Mouse (Mus musculus) large intestine, adult 2 months (tissue): ENCODE data around the gene Dlx6. TPM values are rescaled to one million over a fixed set of nuclear protein-coding genes. Genes with fewer than 3 reads are reported as not detected.
A peak's percentile ranks its signal among the peaks of the same experiment; 100 is the strongest.

Experiments used
- DNase-seq: peaks from one replicate; pipeline ENCODE4 v3.0.0-alpha.2; 2012; ENCODE audit warnings: low read depth, low spot score
- WGBS: fragments of 180-500 bp; shearing (Covaris S2); methylation state at CpG from one replicate; pipeline ENCODE4 v1.1.7; 2018; 5-methylcytosine and 5-hydroxymethylcytosine counted together
- polyA plus RNA-seq: library from polyadenylated mRNA; depleted of rRNA; stranded (reverse); fragments of >200 nt; gene quantifications from 2 replicates; pipeline ENCODE4 v1.2.3, GENCODE M21; 2012

The Dlx6 gene
- polyA plus RNA-seq, 1 experiment, result not detected

DNA sequence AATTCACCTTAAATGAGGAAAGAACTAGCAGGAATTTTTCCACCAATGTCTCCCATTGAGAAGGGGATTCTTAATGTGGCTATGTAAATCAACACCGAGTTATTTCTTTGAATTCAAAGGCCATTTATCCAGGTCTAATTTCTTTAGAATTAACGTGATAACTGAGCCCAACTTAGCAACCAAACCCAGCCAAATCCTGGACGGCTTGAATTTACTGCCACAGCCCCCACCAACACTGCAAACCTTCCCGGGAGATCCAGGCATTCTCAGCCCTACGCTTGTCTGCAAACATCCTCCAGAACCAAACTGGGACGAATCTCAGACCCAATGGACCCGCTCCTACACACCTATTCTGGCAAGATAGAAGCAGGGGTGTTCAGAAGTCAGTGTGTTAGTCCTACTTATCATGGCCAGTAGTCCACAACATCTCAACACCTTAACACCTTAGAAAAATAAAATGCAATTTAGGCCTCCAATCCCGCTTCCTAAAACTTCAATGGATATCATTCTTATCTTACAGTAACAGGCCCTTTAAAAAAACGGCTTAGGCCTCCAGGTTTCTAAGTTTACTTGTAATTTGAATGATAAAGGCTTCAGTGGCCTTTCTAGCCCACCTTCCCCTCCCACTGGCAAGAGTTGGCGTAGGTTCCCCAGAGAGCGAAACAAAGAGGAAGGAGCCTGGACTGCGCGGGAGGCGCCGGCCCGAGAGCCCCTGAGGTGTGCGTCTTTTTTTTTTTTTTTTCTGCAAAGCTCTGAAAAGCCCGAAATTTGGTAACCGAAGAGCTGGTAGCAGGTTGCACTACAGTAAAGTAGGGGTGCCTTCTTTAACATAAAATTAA is 3.8 kb upstream of the Dlx6 start:
- 7% methylated on average over 19 of the region's 19 CpGs for WGBS
- no peak for DNase-seq

GRCm38 (mm10) chr6:6859950-6860410 is 3.2 kb upstream of the Dlx6 start:
- 3% methylated on average over 21 of the region's 21 CpGs for WGBS
- DNase-seq, result no peak

GRCm38 (mm10) chr6:6860411-6861085 is 2.6 kb upstream of the Dlx6 start:
- WGBS, result 2% methylated on average over 33 of the region's 33 CpGs
- DNase-seq, result no peak

GRCm38 (mm10) chr6:6861086-6861797 is 1.9 kb upstream of the Dlx6 start:
- DNase-seq, result no peak
- WGBS, result 5% methylated on average over 21 of the region's 21 CpGs

GRCm38 (mm10) chr6:6861798-6862428 is 1.2 kb upstream of the Dlx6 start:
- no peak for DNase-seq
- 7% methylated on average over 11 of the region's 11 CpGs for WGBS

- peak; percentile 10 for DNase-seq
- 3% methylated on average over 23 of the region's 23 CpGs for WGBS
Observed at GRCm38 (mm10) chr6:6862611-6863010, 523 bp upstream of the Dlx6 start.

GRCm38 (mm10) chr6:6863955-6864354 is 821 bp downstream of the Dlx6 start:
- DNase-seq, result no peak
- 4% methylated on average over 21 of the region's 21 CpGs for WGBS

DNA sequence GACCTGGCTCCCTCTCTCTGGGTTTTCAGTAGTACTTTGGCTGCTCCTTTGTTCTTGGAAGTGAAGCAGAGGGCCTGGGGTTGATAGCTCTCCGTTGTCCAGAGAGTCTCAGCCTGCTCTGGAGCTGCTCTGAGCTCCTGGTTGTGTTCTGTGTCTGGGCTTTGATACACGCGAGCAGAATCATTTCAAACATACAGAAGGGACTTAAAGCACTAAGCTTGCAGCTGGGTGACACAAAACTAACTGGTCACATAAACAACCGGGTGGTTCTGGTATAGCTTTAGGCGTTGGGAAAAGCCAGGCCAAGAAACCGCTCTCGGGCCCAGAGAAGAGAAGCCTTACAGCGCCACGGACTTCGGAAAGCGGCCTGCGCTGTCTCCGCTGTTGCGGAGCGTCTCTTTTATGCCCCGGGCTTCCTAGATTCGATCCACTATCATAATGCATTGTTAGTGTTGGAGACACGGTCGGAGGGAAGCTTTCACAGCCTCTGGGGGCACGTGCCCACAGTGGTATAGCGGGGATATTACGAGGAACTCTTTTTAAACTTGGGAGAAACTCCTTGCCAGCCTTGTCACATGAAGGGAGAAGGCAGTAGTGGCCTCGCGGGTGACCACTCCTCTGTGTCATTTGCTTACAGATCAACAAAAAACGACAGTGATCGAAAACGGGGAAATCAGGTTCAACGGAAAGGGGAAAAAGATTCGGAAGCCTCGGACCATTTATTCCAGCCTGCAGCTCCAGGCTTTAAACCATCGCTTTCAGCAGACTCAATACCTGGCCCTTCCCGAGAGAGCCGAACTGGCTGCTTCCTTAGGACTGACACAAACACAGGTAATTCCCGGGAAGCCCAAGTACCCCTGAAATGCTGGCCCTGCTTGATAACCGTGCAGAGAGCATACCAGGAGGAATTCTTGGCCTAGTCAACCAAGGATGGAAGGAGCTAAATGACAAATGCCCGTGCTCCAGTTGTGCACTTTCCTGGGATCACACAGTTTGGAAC is 1.6 kb downstream of the Dlx6 start:
- DNase-seq, result no peak
- 12% methylated on average over 36 of the region's 36 CpGs for WGBS

- WGBS, result 7% methylated on average over 9 of the region's 9 CpGs
- DNase-seq, result no peak
Observed at GRCm38 (mm10) chr6:6867031-6867430, 3.9 kb downstream of the Dlx6 start.

DNA sequence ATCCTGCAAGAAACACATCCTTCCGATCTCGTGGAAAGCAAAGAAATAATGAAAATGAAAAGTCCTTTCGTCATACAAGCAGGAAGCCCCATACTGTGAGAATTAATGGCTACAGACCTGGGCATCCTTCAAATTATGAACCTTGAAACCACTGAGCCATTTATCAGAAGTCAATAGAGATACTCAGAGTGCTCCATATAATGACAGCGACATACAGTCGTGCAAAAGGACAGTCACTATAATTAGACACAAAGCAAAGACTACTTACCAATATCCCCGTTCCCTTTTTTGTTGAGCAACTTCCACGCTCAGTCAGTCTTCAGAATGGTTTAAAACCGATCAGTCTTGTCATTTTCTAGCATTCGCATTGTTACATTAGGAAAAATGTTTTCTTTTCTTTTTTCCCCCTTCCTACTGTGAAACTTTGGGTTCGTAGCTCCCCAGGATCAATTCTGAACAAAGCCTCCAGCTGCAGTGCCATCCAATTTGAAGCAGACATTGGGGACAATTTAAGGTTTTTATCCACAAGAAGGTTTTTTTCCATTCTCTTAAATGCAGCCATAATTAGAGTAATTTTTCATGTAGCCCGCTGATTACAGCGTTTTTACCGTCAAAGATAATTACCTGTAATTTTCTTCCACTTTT is 6.0 kb downstream of the Dlx6 start:
- DNase-seq, result no peak
- 8% methylated on average over 13 of the region's 13 CpGs for WGBS

DNA sequence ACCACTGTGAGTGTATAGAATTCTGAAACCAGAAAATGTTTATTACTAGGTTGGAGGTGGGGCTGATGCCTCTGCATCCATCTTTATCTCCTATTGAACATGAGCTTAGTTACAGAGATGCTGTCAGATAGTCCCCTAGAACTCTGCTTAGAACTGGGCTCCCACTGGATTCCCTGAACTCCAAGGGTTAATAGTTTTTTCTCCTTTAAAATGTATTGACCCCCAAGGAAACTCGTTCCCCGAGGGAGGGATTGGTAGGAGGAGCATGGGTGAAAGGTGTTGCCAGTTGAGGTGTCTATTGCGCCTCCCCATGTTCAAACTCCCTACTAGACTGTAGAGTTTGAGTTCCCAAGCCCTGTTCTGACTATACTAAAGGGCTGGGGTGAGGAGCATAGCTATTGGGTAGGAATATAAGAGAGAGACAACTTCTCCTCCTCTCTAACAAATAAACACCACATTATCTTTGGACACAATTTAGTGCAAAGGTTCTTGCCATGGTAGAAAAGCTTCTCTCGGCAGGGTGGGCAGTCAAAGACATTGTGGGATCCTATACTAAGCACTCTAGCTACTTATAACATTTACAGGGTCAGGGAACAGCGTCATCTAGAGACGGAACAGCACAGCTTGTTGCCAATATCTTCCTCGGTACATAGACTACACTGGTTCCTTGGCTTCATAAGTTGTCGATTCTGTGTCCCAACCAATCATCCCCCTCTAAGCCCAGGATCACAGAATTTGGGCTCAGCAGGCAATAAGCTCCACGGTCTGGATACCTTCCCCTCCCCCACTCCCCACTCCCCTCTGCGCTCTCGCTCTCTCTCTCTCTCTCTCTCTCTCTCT is 7.0 kb downstream of the Dlx6 start:
- no peak for DNase-seq
- WGBS, result 4% methylated on average over 11 of the region's 11 CpGs

DNA sequence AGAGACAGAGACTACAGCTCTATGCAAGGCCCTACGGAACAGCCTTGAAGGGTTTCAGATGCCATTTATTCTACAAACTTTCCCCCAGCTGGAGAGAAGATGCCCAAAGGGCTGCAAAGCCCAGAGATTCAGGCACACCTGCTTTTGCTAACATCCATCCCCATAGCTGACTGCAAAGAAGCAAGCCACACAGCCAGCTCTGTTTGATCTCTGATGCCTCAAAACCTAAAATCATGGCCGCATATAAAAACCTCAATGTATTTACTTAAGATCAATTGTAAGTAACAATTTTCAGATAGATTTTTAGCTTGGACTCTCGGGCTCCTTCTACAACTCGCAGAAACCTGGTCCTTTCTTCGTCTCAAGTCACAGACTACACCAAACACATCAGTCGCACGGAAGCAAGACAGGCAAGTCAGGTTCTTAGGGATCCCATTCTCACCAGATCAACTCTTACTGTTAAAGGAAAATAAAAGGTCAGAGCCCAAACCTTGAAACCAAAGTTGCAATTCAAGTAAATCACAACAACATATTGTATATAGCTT is 7.8 kb downstream of the Dlx6 start:
- DNase-seq, result no peak

GRCm38 (mm10) chr6:6871692-6872091 is 8.6 kb downstream of the Dlx6 start:
- DNase-seq, result no peak
- WGBS, result 8% methylated on average over 5 of the region's 5 CpGs

More for the DNA sequence above, 7.8 kb downstream of the Dlx6 start:
- 4% methylated on average over 7 of the region's 7 CpGs for WGBS

DNA sequence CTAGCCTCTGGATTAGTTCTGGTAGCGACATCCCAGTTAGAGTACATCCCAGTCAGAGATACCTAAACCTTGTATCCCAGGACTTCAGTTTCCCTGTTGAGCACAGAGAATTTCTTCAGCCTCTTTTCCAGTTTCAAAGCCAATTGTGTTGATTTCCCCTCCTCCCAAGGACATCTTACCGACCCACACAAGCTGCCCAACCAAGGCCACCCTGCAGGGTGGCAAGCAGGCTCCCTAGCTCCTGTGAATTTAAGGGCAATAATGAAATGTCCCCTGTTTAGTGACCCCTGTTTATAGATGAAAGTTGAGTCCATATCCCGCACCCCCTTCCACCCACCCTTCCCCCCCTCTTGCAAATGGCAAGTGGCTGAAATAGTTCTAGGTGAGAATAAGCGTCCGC is 9.7 kb downstream of the Dlx6 start:
- DNase-seq, result no peak
- WGBS, result 5% methylated on average over 5 of the region's 5 CpGs

- WGBS, result 5% methylated on average over 19 of the region's 19 CpGs
- no peak for DNase-seq
Observed at GRCm38 (mm10) chr6:6873476-6874072, 10.4 kb downstream of the Dlx6 start.

- 2% methylated on average over 25 of the region's 25 CpGs for WGBS
- no peak for DNase-seq
Observed at GRCm38 (mm10) chr6:6874073-6874771, 11.1 kb downstream of the Dlx6 start.
